Mouse (Mus musculus) kidney, adult 2 months (tissue): ENCODE results near the gene Gm11361.

ENCODE experiments used
- CTCF ChIP-seq: fragments of 200-500 bp; conservative IDR thresholded peaks from 2 replicates; pipeline ENCODE4 v1.5.1; 2011; ENCODE audit warnings: low read depth, mild to moderate bottlenecking, control low read depth, low read length, moderate library complexity, mixed read lengths; ENCODE audit not compliant: insufficient read depth, insufficient read length
- POLR2A ChIP-seq: fragments of 200-500 bp; IDR thresholded peaks from one replicate; pipeline ENCODE4 v1.6.1; 2011; ENCODE audit warnings: low read depth, low read length, control low read depth

DNA sequence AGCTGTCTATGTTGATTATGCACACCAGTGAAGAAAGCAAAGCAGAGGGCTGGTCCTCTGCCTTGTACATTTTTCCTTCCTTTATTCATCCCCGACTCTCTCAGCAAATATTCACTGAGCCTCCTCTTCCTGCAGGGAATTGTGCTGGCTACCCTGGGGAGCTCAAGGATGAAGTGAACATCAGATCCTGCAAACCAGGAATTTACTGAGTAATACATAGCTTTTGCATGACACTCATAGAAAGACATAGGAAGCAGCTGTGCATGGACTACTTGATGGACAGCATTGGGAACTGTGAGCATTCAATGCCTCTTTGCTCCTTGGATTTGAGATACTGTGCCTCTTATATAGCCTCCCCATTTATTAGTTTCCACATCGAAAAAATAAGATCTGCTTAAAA is 40.2 kb downstream of the Gm11361 start:
- TF ChIP-seq POLR2A (no peak), CTCF (no peak)
